Mouse (Mus musculus): Measurements from ENCODE around the gene Hyal1.

DNA sequence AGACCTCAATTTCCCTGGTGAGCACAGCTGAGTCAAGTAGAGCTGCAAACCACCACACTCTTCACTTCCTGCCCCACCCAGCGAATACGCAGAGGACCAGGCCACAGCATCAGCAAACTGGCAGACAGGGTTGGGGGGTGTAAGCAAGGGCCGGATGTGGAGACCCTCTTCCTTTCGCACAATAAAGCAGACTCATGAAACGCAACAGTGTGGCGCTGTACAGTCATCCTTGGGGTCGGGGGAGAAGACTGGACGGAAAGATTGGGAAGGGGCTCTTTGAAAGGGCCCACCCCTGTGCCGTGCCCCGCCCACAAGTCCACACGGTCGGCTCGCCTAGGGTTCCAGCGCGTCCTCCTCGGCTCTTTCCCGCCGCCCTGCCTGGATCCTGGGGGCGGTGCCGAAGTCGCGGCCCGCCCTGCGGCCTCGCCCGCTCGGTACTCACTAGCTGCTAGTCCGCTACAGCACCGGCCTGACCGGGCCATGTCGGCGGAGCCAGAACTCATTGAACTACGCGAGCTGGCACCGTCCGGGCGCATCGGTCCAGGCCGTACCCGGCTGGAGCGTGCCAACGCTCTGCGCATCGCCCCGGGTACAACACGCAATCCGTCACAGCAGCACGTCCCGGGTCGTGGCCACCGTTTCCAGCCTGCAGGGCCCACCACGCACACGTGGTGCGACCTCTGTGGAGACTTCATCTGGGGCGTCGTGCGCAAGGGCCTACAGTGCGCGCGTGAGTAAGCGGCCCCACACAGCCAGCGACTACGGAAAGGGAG lies 25.4 kb upstream of the Hyal1 start, which contains the start of gene Rassf1:
- no peak for TF ChIP-seq TAL1 (IDR thresholded peaks at IDR 0.05; ENCODE audit: low read length)
- no peak for TF ChIP-seq GATA1 (IDR thresholded peaks at IDR 0.05; ENCODE audit: low read length)
